Mouse (Mus musculus): ENCODE measurements around the gene Rbm19. TPM values are rescaled to one million over a fixed set of nuclear protein-coding genes. Genes with fewer than 3 reads are reported as not detected.

Gene Rbm19
- polyA plus RNA-seq (2014; fragmentation: Nextera tagmentation; extraction: Ambion mirVana): 11.8 and 15.6 TPM in 2 replicates

- ATAC-seq (ENCODE audit: insufficient number of reproducible peaks, insufficient read depth, low FRiP score, low read depth): peak; percentile 82
- Histone ChIP-seq H3K9me3 (ENCODE audit: control insufficient read depth, low read length) (no peaks in the 10 kb centered on the region), H3K4me2 (ENCODE audit: low read length) (peak within 1 kb of the TSS; percentile 94), H3K4me3 (ENCODE audit: control insufficient read depth in 1 of 2, insufficient read depth in 1 of 2, low read depth in 1 of 2, low read length in 2 of 2) (peak within 1 kb of the TSS; percentile 61 to 67), H3K27me3 (ENCODE audit: control insufficient read depth, insufficient read depth, low read length) (no peaks in the 10 kb centered on the region), H3K27ac (replicated peaks in 1 of 2; ENCODE audit: control insufficient read depth in 1 of 2, insufficient read depth in 1 of 2, low read depth in 2 of 2, low read length in 2 of 2) (peak within 1 kb of the TSS in 1 of 2 experiments; percentile 24; a peak in 1 of 4 replicates), H3K36me3 (ENCODE audit: control insufficient read depth, insufficient read depth, low read length) (peaks cover 31% of the 10 kb centered on the region), H3K9ac (ENCODE audit: low read length) (peak within 1 kb of the TSS; percentile 76), H3K4me1 (ENCODE audit: control insufficient read depth in 2 of 2, insufficient read depth in 2 of 2, low read length in 2 of 2) (peaks cover 0 to 6% of the 10 kb centered on the region in 2 experiments; a peak in 3 of 4 replicates)
- under 1% methylated on average over 46 of the region's 46 CpGs for WGBS
Observed at GRCm38 (mm10) chr5:120116261-120117050, at the start of gene Rbm19. TSS of gene Rbm19 (plus strand) at chr5:120116465.

GRCm38 (mm10) chr5:120067266-120067665 lies 49.0 kb upstream of the Rbm19 start:
- Histone ChIP-seq H3K9ac (ENCODE audit: low read length) (no peak overlapping the region), H3K27me3 (ENCODE audit: control insufficient read depth, insufficient read depth, low read length) (no peaks in the 10 kb centered on the region), H3K4me2 (ENCODE audit: low read length) (no peak overlapping the region), H3K36me3 (ENCODE audit: control insufficient read depth, insufficient read depth, low read length) (no peaks in the 10 kb centered on the region), H3K27ac (replicated peaks in 1 of 2; ENCODE audit: control insufficient read depth in 1 of 2, insufficient read depth in 1 of 2, low read depth in 2 of 2, low read length in 2 of 2) (no peak overlapping the region), H3K4me3 (ENCODE audit: control insufficient read depth in 1 of 2, insufficient read depth in 1 of 2, low read depth in 1 of 2, low read length in 2 of 2) (no peak overlapping the region), H3K4me1 (ENCODE audit: control insufficient read depth in 2 of 2, insufficient read depth in 2 of 2, low read length in 2 of 2) (0 out of 4 replicates have a peak, but pooled peaks cover 0 to 6% of the 10 kb centered on the region in 2 experiments), H3K9me3 (ENCODE audit: control insufficient read depth, low read length) (no peaks in the 10 kb centered on the region)
- ATAC-seq (ENCODE audit: insufficient number of reproducible peaks, insufficient read depth, low FRiP score, low read depth): no peak
- WGBS: 33% methylated on average over 6 of the region's 6 CpGs

GRCm38 (mm10) chr5:120074101-120074500 lies 42.2 kb upstream of the Rbm19 start:
- no peaks in the 10 kb centered on the region for H3K36me3 ChIP-seq (ENCODE audit: control insufficient read depth, insufficient read depth, low read length)
- H3K4me2 ChIP-seq (ENCODE audit: low read length): no peak overlapping the region
- no peak overlapping the region for H3K27ac ChIP-seq (replicated peaks in 1 of 2; ENCODE audit: control insufficient read depth in 1 of 2, insufficient read depth in 1 of 2, low read depth in 2 of 2, low read length in 2 of 2)
- peaks cover 0 to 6% of the 10 kb centered on the region in 2 experiments; a peak in 1 of 4 replicates for H3K4me1 ChIP-seq (ENCODE audit: control insufficient read depth in 2 of 2, insufficient read depth in 2 of 2, low read length in 2 of 2)
- H3K9ac ChIP-seq (ENCODE audit: low read length): no peak overlapping the region
- no peaks in the 10 kb centered on the region for H3K9me3 ChIP-seq (ENCODE audit: control insufficient read depth, low read length)
- ATAC-seq (ENCODE audit: insufficient number of reproducible peaks, insufficient read depth, low FRiP score, low read depth): no peak
- H3K4me3 ChIP-seq (ENCODE audit: control insufficient read depth in 1 of 2, insufficient read depth in 1 of 2, low read depth in 1 of 2, low read length in 2 of 2): no peak overlapping the region
- WGBS: 32% methylated on average over 9 of the region's 9 CpGs
- no peaks in the 10 kb centered on the region for H3K27me3 ChIP-seq (ENCODE audit: control insufficient read depth, insufficient read depth, low read length)

DNA sequence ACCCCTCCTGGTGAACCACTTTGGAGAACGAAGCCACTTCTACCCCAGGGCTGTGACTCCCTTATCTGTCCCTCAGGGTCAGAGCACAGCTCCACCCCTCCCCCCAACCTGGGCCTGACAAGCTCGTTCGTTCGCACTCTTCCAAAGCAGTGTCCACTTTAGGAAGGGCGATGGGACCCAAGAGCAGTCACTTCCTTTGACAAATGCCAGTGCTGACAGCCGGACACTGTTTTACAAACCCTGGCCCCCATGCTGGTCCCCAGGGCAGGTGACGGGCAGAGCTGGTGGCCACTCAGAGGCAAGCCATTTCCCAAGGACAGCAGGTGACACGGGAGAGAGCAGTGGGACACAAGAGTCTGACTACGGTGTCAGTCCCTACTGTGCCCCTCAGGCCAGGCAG lies 36.2 kb upstream of the Rbm19 start:
- H3K9me3 ChIP-seq (ENCODE audit: control insufficient read depth, low read length): no peaks in the 10 kb centered on the region
- H3K4me1 ChIP-seq (ENCODE audit: control insufficient read depth in 2 of 2, insufficient read depth in 2 of 2, low read length in 2 of 2): peaks cover 6 to 7% of the 10 kb centered on the region in 2 experiments; a peak in 2 of 4 replicates
- peak; percentile 68 for ATAC-seq (ENCODE audit: insufficient number of reproducible peaks, insufficient read depth, low FRiP score, low read depth)
- no peak overlapping the region for H3K27ac ChIP-seq (replicated peaks in 1 of 2; ENCODE audit: control insufficient read depth in 1 of 2, insufficient read depth in 1 of 2, low read depth in 2 of 2, low read length in 2 of 2)
- H3K4me2 ChIP-seq (ENCODE audit: low read length): no peak overlapping the region
- no peak overlapping the region for H3K9ac ChIP-seq (ENCODE audit: low read length)
- H3K27me3 ChIP-seq (ENCODE audit: control insufficient read depth, insufficient read depth, low read length): 0 out of 2 replicates have a peak, but pooled peaks cover 3% of the 10 kb centered on the region
- no peak overlapping the region for H3K4me3 ChIP-seq (ENCODE audit: control insufficient read depth in 1 of 2, insufficient read depth in 1 of 2, low read depth in 1 of 2, low read length in 2 of 2)
- WGBS: 13% methylated on average over 9 of the region's 9 CpGs
- H3K36me3 ChIP-seq (ENCODE audit: control insufficient read depth, insufficient read depth, low read length): no peaks in the 10 kb centered on the region

DNA sequence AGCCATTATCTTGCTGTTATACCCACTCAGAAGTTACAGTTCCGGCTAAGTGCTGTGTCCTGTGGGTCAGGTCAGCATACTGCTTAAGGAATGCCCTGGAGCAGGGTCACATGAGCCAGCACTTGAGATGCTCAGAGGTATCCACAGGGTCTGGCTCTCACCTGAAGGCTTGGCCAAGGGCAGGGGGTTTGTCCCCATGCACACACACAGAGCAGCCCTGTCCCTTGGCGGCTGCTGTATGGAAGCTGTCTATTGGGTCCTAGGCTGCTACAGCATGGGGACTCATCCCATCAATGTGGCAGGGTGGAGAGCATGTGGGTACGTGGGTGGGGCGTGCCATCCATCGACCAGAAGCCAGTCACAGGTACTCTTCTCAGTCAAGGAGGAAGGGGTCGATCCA lies 35.8 kb upstream of the Rbm19 start:
- H3K4me2 ChIP-seq (ENCODE audit: low read length): 0 out of 2 replicates have a peak overlapping the region, but pooled peaks have one; percentile 18
- no peaks in the 10 kb centered on the region for H3K36me3 ChIP-seq (ENCODE audit: control insufficient read depth, insufficient read depth, low read length)
- no peak overlapping the region for H3K4me3 ChIP-seq (ENCODE audit: control insufficient read depth in 1 of 2, insufficient read depth in 1 of 2, low read depth in 1 of 2, low read length in 2 of 2)
- peaks cover 6 to 7% of the 10 kb centered on the region in 2 experiments; a peak in 2 of 4 replicates for H3K4me1 ChIP-seq (ENCODE audit: control insufficient read depth in 2 of 2, insufficient read depth in 2 of 2, low read length in 2 of 2)
- peak; percentile 14; the same call in 1 of the 2 replicates for ATAC-seq (ENCODE audit: insufficient number of reproducible peaks, insufficient read depth, low FRiP score, low read depth)
- H3K9ac ChIP-seq (ENCODE audit: low read length): no peak overlapping the region
- 0 out of 2 replicates have a peak, but pooled peaks cover 3% of the 10 kb centered on the region for H3K27me3 ChIP-seq (ENCODE audit: control insufficient read depth, insufficient read depth, low read length)
- 57% methylated on average over 6 of the region's 6 CpGs for WGBS
- H3K9me3 ChIP-seq (ENCODE audit: control insufficient read depth, low read length): no peaks in the 10 kb centered on the region
- H3K27ac ChIP-seq (replicated peaks in 1 of 2; ENCODE audit: control insufficient read depth in 1 of 2, insufficient read depth in 1 of 2, low read depth in 2 of 2, low read length in 2 of 2): no peak overlapping the region

DNA sequence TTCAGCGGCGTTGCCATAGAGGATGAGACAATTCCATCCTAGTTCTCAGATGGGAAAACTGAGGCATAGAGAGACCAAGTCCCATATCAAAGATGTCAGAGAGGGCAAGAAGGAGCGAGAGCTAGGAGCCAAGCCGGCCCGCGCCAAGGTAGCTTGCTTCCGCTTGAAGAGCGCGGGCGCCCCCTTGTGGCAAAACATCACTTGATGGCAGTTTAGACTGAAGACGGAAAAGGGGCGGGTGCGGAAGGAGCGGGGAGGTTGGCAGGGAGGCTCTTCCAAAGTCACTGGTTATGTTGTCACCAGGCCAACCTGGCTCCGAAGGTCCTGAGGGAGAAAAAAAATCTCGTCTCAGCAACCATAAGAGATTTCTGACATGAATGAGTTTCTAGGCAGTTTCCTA lies 27.7 kb upstream of the Rbm19 start:
- Histone ChIP-seq H3K4me2 (ENCODE audit: low read length) (peak overlapping the region; percentile 34), H3K4me3 (ENCODE audit: control insufficient read depth in 1 of 2, insufficient read depth in 1 of 2, low read depth in 1 of 2, low read length in 2 of 2) (no peak overlapping the region)
- ATAC-seq (ENCODE audit: insufficient number of reproducible peaks, insufficient read depth, low FRiP score, low read depth): no peak

GRCm38 (mm10) chr5:120094602-120095001 lies 21.7 kb upstream of the Rbm19 start:
- Histone ChIP-seq H3K9me3 (ENCODE audit: control insufficient read depth, low read length) (no peaks in the 10 kb centered on the region), H3K4me3 (ENCODE audit: control insufficient read depth in 1 of 2, insufficient read depth in 1 of 2, low read depth in 1 of 2, low read length in 2 of 2) (no peak overlapping the region), H3K4me2 (ENCODE audit: low read length) (no peak overlapping the region), H3K36me3 (ENCODE audit: control insufficient read depth, insufficient read depth, low read length) (no peaks in the 10 kb centered on the region), H3K9ac (ENCODE audit: low read length) (no peak overlapping the region), H3K27ac (replicated peaks in 1 of 2; ENCODE audit: control insufficient read depth in 1 of 2, insufficient read depth in 1 of 2, low read depth in 2 of 2, low read length in 2 of 2) (no peak overlapping the region), H3K4me1 (ENCODE audit: control insufficient read depth in 2 of 2, insufficient read depth in 2 of 2, low read length in 2 of 2) (no peaks in the 10 kb centered on the region), H3K27me3 (ENCODE audit: control insufficient read depth, insufficient read depth, low read length) (peaks cover 2% of the 10 kb centered on the region; the same call in 1 of the 2 replicates)
- WGBS: 56% methylated on average over 7 of the region's 7 CpGs
- ATAC-seq (ENCODE audit: insufficient number of reproducible peaks, insufficient read depth, low FRiP score, low read depth): no peak

More for the DNA sequence above, 27.7 kb upstream of the Rbm19 start:
- peaks cover 2% of the 10 kb centered on the region; the same call in 1 of the 2 replicates for H3K27me3 ChIP-seq (ENCODE audit: control insufficient read depth, insufficient read depth, low read length)
- no peaks in the 10 kb centered on the region for H3K9me3 ChIP-seq (ENCODE audit: control insufficient read depth, low read length)
- 1% methylated on average over 16 of the region's 16 CpGs for WGBS
- H3K9ac ChIP-seq (ENCODE audit: low read length): no peak overlapping the region
- H3K4me1 ChIP-seq (ENCODE audit: control insufficient read depth in 2 of 2, insufficient read depth in 2 of 2, low read length in 2 of 2): peaks cover 10 to 13% of the 10 kb centered on the region in 2 experiments
- H3K27ac ChIP-seq (replicated peaks in 1 of 2; ENCODE audit: control insufficient read depth in 1 of 2, insufficient read depth in 1 of 2, low read depth in 2 of 2, low read length in 2 of 2): no peak overlapping the region
- H3K36me3 ChIP-seq (ENCODE audit: control insufficient read depth, insufficient read depth, low read length): no peaks in the 10 kb centered on the region
